Mouse (Mus musculus) stomach, postnatal 0 days (tissue): Measurements from ENCODE around the gene Mia. TPM values are rescaled to one million over a fixed set of nuclear protein-coding genes. Genes with fewer than 3 reads are reported as not detected.
A peak's percentile ranks its signal among the peaks of the same experiment; 100 is the strongest.

ENCODE experiments used
- ATAC-seq: fragments of 200-750 bp; cut with Nextera tagmentation; 2 replicates; pipeline ENCODE4 v1.8.0; 2017; ENCODE audit not compliant: low FRiP score, low TSS enrichment
- DNase-seq: peaks from one replicate; pipeline ENCODE4 v3.0.0-alpha.2; 2016; ENCODE audit warnings: low spot score
- H3K27ac ChIP-seq: fragments of 300-500 bp; sonication (generic); replicated peaks from 2 replicates; pipeline ENCODE4 v1.5.1; 2014; ENCODE audit warnings: mild to moderate bottlenecking, control low read depth
- H3K27me3 ChIP-seq: fragments of 300-500 bp; sonication (generic); 2 replicates; pipeline ENCODE4 v1.6.1; 2014; ENCODE audit warnings: low read length; ENCODE audit not compliant: control insufficient read depth, insufficient read depth
- H3K36me3 ChIP-seq: fragments of 300-500 bp; sonication (generic); 2 replicates; pipeline ENCODE4 v1.6.1; 2014; ENCODE audit warnings: low read length, mixed read lengths; ENCODE audit not compliant: control insufficient read depth, insufficient read depth
- H3K4me1 ChIP-seq: fragments of 300-500 bp; sonication (generic); replicated peaks from 2 replicates; pipeline ENCODE4 v1.6.1; 2014; ENCODE audit warnings: antibody characterized with exemption; ENCODE audit not compliant: control insufficient read depth, insufficient read depth
- H3K4me2 ChIP-seq: fragments of 300-500 bp; sonication (generic); replicated peaks from 2 replicates; pipeline ENCODE4 v1.6.1; 2014; ENCODE audit warnings: low read depth, mild to moderate bottlenecking, control low read depth, moderate library complexity
- H3K4me3 ChIP-seq: fragments of 300-500 bp; sonication (generic); 2 replicates; pipeline ENCODE4 v1.5.1; 2014; ENCODE audit warnings: low read depth, low read length, control low read depth
- H3K9ac ChIP-seq: fragments of 300-500 bp; sonication (generic); 2 replicates; pipeline ENCODE4 v1.6.1; 2014; ENCODE audit warnings: mild to moderate bottlenecking, low read length, control low read depth, mixed read lengths
- H3K9me3 ChIP-seq: fragments of 300-500 bp; sonication (generic); 2 replicates; pipeline ENCODE4 v1.6.1; 2016; ENCODE audit warnings: low read length; ENCODE audit not compliant: control insufficient read depth
- CTCF ChIP-seq: IDR thresholded peaks from 2 replicates; pipeline ENCODE4 v1.5.1; 2016; ENCODE audit warnings: antibody characterized with exemption, low read depth, mild to moderate bottlenecking, moderate library complexity
- EP300 ChIP-seq: optimal IDR thresholded peaks from 2 replicates; pipeline ENCODE3; 2016; ENCODE audit warnings: antibody characterized with exemption
- WGBS: fragments of 180-500 bp; shearing (Covaris S2); extraction: QIAGEN DNeasy Blood & Tissue Kit; methylation state at CpG from one replicate; pipeline ENCODE4 v1.1.7; 2014; 5-methylcytosine and 5-hydroxymethylcytosine counted together
- polyA plus RNA-seq: library from polyadenylated mRNA; unstranded; fragments of >200 nt; fragmentation: Nextera tagmentation; extraction: Ambion mirVana; gene quantifications from 2 replicates; pipeline ENCODE4 v1.2.1, GENCODE M21; 2015

Mia gene
- polyA plus RNA-seq, 1 experiment from 2014 or later = 7.3 TPM

- ATAC-seq (no peak), DNase-seq (no peak)
- no peak overlapping the region for H3K4me3 ChIP-seq
- no peak overlapping the region for H3K4me2 ChIP-seq
- H3K27ac ChIP-seq = no peak overlapping the region
- 59% methylated on average over 4 of the region's 4 CpGs for WGBS
- peaks cover 4% of the 10 kb centered on the region for H3K4me1 ChIP-seq
- TF ChIP-seq EP300 (no peak), CTCF (no peak)
- no peaks in the 10 kb centered on the region for H3K27me3 ChIP-seq
- H3K9me3 ChIP-seq = no peaks in the 10 kb centered on the region
- peaks cover 27% of the 10 kb centered on the region for H3K36me3 ChIP-seq
- no peak overlapping the region for H3K9ac ChIP-seq
Measured at GRCm38 (mm10) chr7:27193731-27194130, 12.8 kb upstream of the Mia start.

- H3K9me3 ChIP-seq = no peaks in the 10 kb centered on the region
- no peak for DNase-seq
- H3K27ac ChIP-seq = no peak overlapping the region
- ATAC-seq = no peak
- H3K4me1 ChIP-seq = peaks cover 4% of the 10 kb centered on the region
- TF ChIP-seq EP300 (no peak), CTCF (no peak)
- no peak overlapping the region for H3K4me3 ChIP-seq
- H3K36me3 ChIP-seq = peaks cover 29% of the 10 kb centered on the region
- no peaks in the 10 kb centered on the region for H3K27me3 ChIP-seq
- no peak overlapping the region for H3K4me2 ChIP-seq
- H3K9ac ChIP-seq = no peak overlapping the region
- WGBS = 91% methylated on average over 5 of the region's 5 CpGs
Measured at GRCm38 (mm10) chr7:27192434-27192833, 11.5 kb upstream of the Mia start.

GRCm38 (mm10) chr7:27189271-27189931, 8.4 kb upstream of the Mia start:
- peak; percentile 51 for TF ChIP-seq CTCF
- TF ChIP-seq EP300 = no peak
- 98% methylated on average over 10 of the region's 10 CpGs for WGBS

GRCm38 (mm10) chr7:27185986-27186385, 5.0 kb upstream of the Mia start:
- Histone ChIP-seq H3K4me2 (no peak overlapping the region), H3K9ac (no peak overlapping the region), H3K4me3 (no peak overlapping the region), H3K27ac (no peak overlapping the region), H3K36me3 (peaks cover 28% of the 10 kb centered on the region), H3K4me1 (no peaks in the 10 kb centered on the region), H3K27me3 (no peaks in the 10 kb centered on the region), H3K9me3 (no peaks in the 10 kb centered on the region)
- WGBS = 88% methylated on average over 5 of the region's 5 CpGs
- no peak for ATAC-seq
- DNase-seq = no peak
- TF ChIP-seq CTCF (no peak), EP300 (no peak)

More at GRCm38 (mm10) chr7:27189271-27189931, 8.4 kb upstream of the Mia start:
- Histone ChIP-seq H3K4me2 (no peak overlapping the region), H3K27ac (no peak overlapping the region), H3K9me3 (no peaks in the 10 kb centered on the region), H3K36me3 (peaks cover 43% of the 10 kb centered on the region), H3K4me3 (no peak overlapping the region), H3K27me3 (no peaks in the 10 kb centered on the region), H3K9ac (no peak overlapping the region), H3K4me1 (no peaks in the 10 kb centered on the region)
- ATAC-seq (no peak), DNase-seq (no peak)

- H3K27me3 ChIP-seq = no peaks in the 10 kb centered on the region
- no peak overlapping the region for H3K4me2 ChIP-seq
- no peaks in the 10 kb centered on the region for H3K9me3 ChIP-seq
- H3K4me3 ChIP-seq = no peak overlapping the region
- no peak for ATAC-seq
- TF ChIP-seq CTCF (peak; percentile 80), EP300 (no peak)
- H3K9ac ChIP-seq = no peak overlapping the region
- peak; percentile 61 for DNase-seq
- H3K27ac ChIP-seq = no peak overlapping the region
- WGBS = 56% methylated on average over 3 of the region's 3 CpGs
- H3K4me1 ChIP-seq = no peaks in the 10 kb centered on the region
- H3K36me3 ChIP-seq = peaks cover 25% of the 10 kb centered on the region
Measured at GRCm38 (mm10) chr7:27184964-27185363, 4.0 kb upstream of the Mia start.

GRCm38 (mm10) chr7:27182498-27182897, 1.5 kb upstream of the Mia start:
- TF ChIP-seq EP300 = no peak
- TF ChIP-seq CTCF = no peak
- DNase-seq (no peak), ATAC-seq (no peak)
- Histone ChIP-seq H3K36me3 (peaks cover 14% of the 10 kb centered on the region), H3K27me3 (no peaks in the 10 kb centered on the region), H3K9me3 (no peaks in the 10 kb centered on the region), H3K4me1 (no peaks in the 10 kb centered on the region; the same call in 1 of the 2 replicates), H3K4me2 (no peak overlapping the region), H3K27ac (no peak overlapping the region), H3K4me3 (no peak overlapping the region), H3K9ac (no peak overlapping the region)
- 53% methylated on average over 1 of the region's 1 CpGs for WGBS
